Mouse (Mus musculus): Measurements from ENCODE around the gene Gpr65. TPM values are rescaled to one million over a fixed set of nuclear protein-coding genes. Genes with fewer than 3 reads are reported as not detected.

The Gpr65 gene
- polyA plus RNA-seq, 1 experiment from 2014 or later: 2.0 TPM

Other genes starting within 250 kb of the Gpr65 start
- 5.7 and 7.7 TPM in 2 replicates for gene Galc, start 9.2 kb upstream of the Gpr65 start, polyA plus RNA-seq (2014; fragmentation: Nextera tagmentation; extraction: Ambion mirVana)